Mouse (Mus musculus) adrenal gland, postnatal 0 days (tissue): ENCODE data around the gene Scube3. TPM values are rescaled to one million over a fixed set of nuclear protein-coding genes. Genes with fewer than 3 reads are reported as not detected.

Experiments
- polyA plus RNA-seq: library from polyadenylated mRNA; unstranded; fragments of >200 nt; fragmentation: Nextera tagmentation; extraction: Ambion mirVana; gene quantifications from 2 replicates; pipeline ENCODE4 v1.2.1, GENCODE M21; 2015

The Scube3 gene
- 2.3 and 6.1 TPM in 2 replicates for polyA plus RNA-seq

GRCm38 (mm10) chr17:28141771-28142699 lies at the start of gene Scube3:
Gene Scube3, plus strand, starts transcription at chr17:28142141.

GRCm38 (mm10) chr17:28176775-28177539 lies 35.0 kb downstream of the Scube3 start, which contains the start of gene Zfp523:
Gene Zfp523, plus strand, starts transcription at chr17:28177129.

DNA sequence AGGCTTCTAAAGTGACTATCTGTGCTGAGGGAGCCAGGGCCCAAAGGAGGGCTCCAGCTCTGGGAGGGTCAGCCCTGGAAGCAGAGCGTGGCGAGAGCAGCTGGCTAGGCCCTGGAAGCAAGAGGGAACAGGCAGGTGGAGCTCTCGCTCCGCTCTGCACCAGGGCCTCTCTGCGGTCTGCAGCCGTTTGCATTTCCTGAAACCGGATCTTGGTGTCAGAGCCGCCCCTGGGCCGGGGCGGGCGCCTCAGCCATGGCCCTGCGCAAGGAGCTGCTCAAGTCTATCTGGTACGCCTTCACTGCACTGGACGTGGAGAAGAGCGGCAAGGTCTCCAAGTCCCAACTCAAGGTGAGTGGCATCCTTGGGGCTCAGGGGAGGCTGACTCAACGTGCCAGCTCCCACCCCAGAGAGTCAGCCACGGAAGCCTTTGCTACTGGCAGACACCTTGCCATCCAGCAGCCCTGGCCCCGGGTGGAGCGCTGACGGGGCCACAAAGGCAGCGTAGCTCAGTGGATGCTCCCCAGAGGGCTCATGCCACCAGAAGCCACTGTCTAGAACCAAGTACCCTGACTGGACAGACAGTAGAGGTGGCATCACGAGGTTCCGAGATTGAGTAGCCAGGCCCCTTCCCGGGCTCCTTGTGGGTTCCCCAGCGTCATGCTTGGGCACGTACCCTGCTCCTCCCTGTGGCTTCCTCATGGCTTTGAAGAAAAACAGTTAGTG lies 65.8 kb downstream of the Scube3 start, which contains the start of gene Def6:
Gene Def6 (plus strand): TSS at position 188 of the 723 bp plus-strand sequence.

Other genes with a start within 250 kb of the Scube3 start
- gene Anks1, start 232.8 kb upstream of the Scube3 start, polyA plus RNA-seq: 11.0 and 19.3 TPM in 2 replicates
- gene Taf11, start 232.3 kb upstream of the Scube3 start, polyA plus RNA-seq: 55.7 and 65.6 TPM in 2 replicates
- 1.3 and 1.5 TPM in 2 replicates for gene Tcp11, start 61.5 kb upstream of the Scube3 start, polyA plus RNA-seq
- gene Zfp523, start 35.0 kb downstream of the Scube3 start, polyA plus RNA-seq: 22.7 and 24.7 TPM in 2 replicates
- gene Def6, start 65.6 kb downstream of the Scube3 start, polyA plus RNA-seq: 4.6 and 5.5 TPM in 2 replicates
- gene Ppard, start 90.6 kb downstream of the Scube3 start, polyA plus RNA-seq: 1.0 and 1.7 TPM in 2 replicates
- 21.6 and 30.3 TPM in 2 replicates for gene Fance, start 171.4 kb downstream of the Scube3 start, polyA plus RNA-seq
- 508 and 655 TPM in 2 replicates for gene Rpl10a, start 186.3 kb downstream of the Scube3 start, polyA plus RNA-seq
- gene Tead3, start 208.7 kb downstream of the Scube3 start, polyA plus RNA-seq: 4.6 and 6.3 TPM in 2 replicates
- 3.3 and 4.6 TPM in 2 replicates for gene Tulp1, start 223.1 kb downstream of the Scube3 start, polyA plus RNA-seq